ENCODE assay signal across 8 mouse cellular contexts in genomic region chr11:51615601-51616000, GRCm38 (mm10). TPM values are rescaled to one million over a fixed set of nuclear protein-coding genes. Genes with fewer than 3 reads are reported as not detected.
DNase-seq lines count a peak whose midpoint lies in the region; ATAC-seq lines count a peak whose summit lies in the region.

No protein-coding gene starts in this region.

- peak; percentile 66 for ATAC-seq in granulocyte monocyte progenitor cell, adult 5-6 weeks (replicated peaks; ENCODE audit: poor library complexity, severe bottlenecking)
- ATAC-seq in intestine, embryonic 16.5 days, result peak; percentile 85
- ATAC-seq in neural tube, embryonic 13.5 days (ENCODE audit: low read depth), result 0 out of 2 replicates have a peak, but pooled peaks have one; percentile 11

- peaks cover 19% of the 10 kb centered on the region for H3K4me1 ChIP-seq in intestine, embryonic 16.5 days (ENCODE audit: control insufficient read depth, insufficient read depth, low read length)
- H3K4me1 ChIP-seq in neural tube, embryonic 13.5 days (replicated peaks), result peaks cover 22% of the 10 kb centered on the region

- peak overlapping the region; percentile 74 for H3K4me2 ChIP-seq in intestine, embryonic 16.5 days (ENCODE audit: low read depth, low read length)
- peak overlapping the region; percentile 60 for H3K4me2 ChIP-seq in neural tube, embryonic 13.5 days

- no peaks in the 10 kb centered on the region for H3K27me3 ChIP-seq in intestine, embryonic 16.5 days (replicated peaks; ENCODE audit: control insufficient read depth, insufficient read depth, low read length)
- no peaks in the 10 kb centered on the region for H3K27me3 ChIP-seq in neural tube, embryonic 13.5 days

- 2% methylated on average over 14 of the region's 14 CpGs for WGBS in intestine, embryonic 16.5 days
- WGBS in neural tube, embryonic 13.5 days, result 4% methylated on average over 14 of the region's 14 CpGs

- peak overlapping the region; percentile 96 for H3K27ac ChIP-seq in intestine, embryonic 16.5 days (ENCODE audit: low read length)
- H3K27ac ChIP-seq in neural tube, embryonic 13.5 days (replicated peaks), result no peak overlapping the region; the same call in 1 of the 2 replicates

- H3K36me3 ChIP-seq in intestine, embryonic 16.5 days (ENCODE audit: control insufficient read depth, insufficient read depth, low read length), result no peaks in the 10 kb centered on the region
- no peaks in the 10 kb centered on the region for H3K36me3 ChIP-seq in neural tube, embryonic 13.5 days

- H3K9ac ChIP-seq in intestine, embryonic 16.5 days (ENCODE audit: low read depth, low read length), result peak overlapping the region; percentile 78
- peak overlapping the region; percentile 69 for H3K9ac ChIP-seq in neural tube, embryonic 13.5 days

- H3K9me3 ChIP-seq in intestine, embryonic 16.5 days (ENCODE audit: control insufficient read depth, low read length), result no peaks in the 10 kb centered on the region
- no peaks in the 10 kb centered on the region for H3K9me3 ChIP-seq in neural tube, embryonic 13.5 days

- peak overlapping the region; percentile 49 for H3K4me3 ChIP-seq in intestine, embryonic 16.5 days (ENCODE audit: low read length)
- H3K4me3 ChIP-seq in neural tube, embryonic 13.5 days, result peak overlapping the region; percentile 31

- peak; percentile 58 to 60 for DNase-seq in right cerebral cortex, postnatal 10 days (ENCODE audit: low spot score in 2 of 2)
- DNase-seq in right cerebral cortex, postnatal 4 days, result no peak
- peak; percentile 82 for DNase-seq in embryo, embryonic 10 days (ENCODE audit: low spot score)
- peak; percentile 84 to 87 for DNase-seq in lung, adult 18-20 months
- DNase-seq in thymus, postnatal 14 days, result peak; percentile 75

RNA-seq across cellular contexts. Expression of gene Nhp2, which starts 3.9 kb away (rescaled TPM):
- total RNA-seq in granulocyte monocyte progenitor cell, adult 5-6 weeks (2014; fragmentation: Nextera tagmentation), result 194 and 203 TPM in 2 replicates
- 141 and 169 TPM in 2 replicates for total RNA-seq in granulocyte monocyte progenitor cell, adult 5-6 weeks (2017)
- 150 and 175 TPM in 2 replicates for polyA plus RNA-seq in intestine, embryonic 16.5 days (2015; fragmentation: Nextera tagmentation; extraction: Ambion mirVana)
- 96.4 and 106 TPM in 2 replicates for polyA plus RNA-seq in neural tube, embryonic 13.5 days (2015; fragmentation: Nextera tagmentation; extraction: Ambion mirVana)

RNA-seq across cellular contexts. Expression of gene Hnrnpab, which starts 9.0 kb away (rescaled TPM):
- 512 and 539 TPM in 2 replicates for total RNA-seq in granulocyte monocyte progenitor cell, adult 5-6 weeks (2014; fragmentation: Nextera tagmentation)
- total RNA-seq in granulocyte monocyte progenitor cell, adult 5-6 weeks (2017), result 838 and 956 TPM in 2 replicates
- polyA plus RNA-seq in intestine, embryonic 16.5 days (2015; fragmentation: Nextera tagmentation; extraction: Ambion mirVana), result 261 and 264 TPM in 2 replicates
- polyA plus RNA-seq in neural tube, embryonic 13.5 days (2015; fragmentation: Nextera tagmentation; extraction: Ambion mirVana), result 421 and 434 TPM in 2 replicates

RNA-seq across cellular contexts. Expression of gene Rmnd5b, which starts 20.1 kb away (rescaled TPM):
- 17.9 and 19.2 TPM in 2 replicates for total RNA-seq in granulocyte monocyte progenitor cell, adult 5-6 weeks (2014; fragmentation: Nextera tagmentation)
- 12.8 and 14.1 TPM in 2 replicates for total RNA-seq in granulocyte monocyte progenitor cell, adult 5-6 weeks (2017)
- polyA plus RNA-seq in intestine, embryonic 16.5 days (2015; fragmentation: Nextera tagmentation; extraction: Ambion mirVana), result 42.0 and 44.4 TPM in 2 replicates
- 71.8 and 74.5 TPM in 2 replicates for polyA plus RNA-seq in neural tube, embryonic 13.5 days (2015; fragmentation: Nextera tagmentation; extraction: Ambion mirVana)

RNA-seq across cellular contexts. Expression of gene Phykpl, which starts 31.0 kb away (rescaled TPM):
- 25.1 and 25.2 TPM in 2 replicates for total RNA-seq in granulocyte monocyte progenitor cell, adult 5-6 weeks (2014; fragmentation: Nextera tagmentation)
- total RNA-seq in granulocyte monocyte progenitor cell, adult 5-6 weeks (2017), result 11.0 and 13.4 TPM in 2 replicates
- polyA plus RNA-seq in intestine, embryonic 16.5 days (2015; fragmentation: Nextera tagmentation; extraction: Ambion mirVana), result 20.5 and 20.9 TPM in 2 replicates
- polyA plus RNA-seq in neural tube, embryonic 13.5 days (2015; fragmentation: Nextera tagmentation; extraction: Ambion mirVana), result 9.9 and 10.2 TPM in 2 replicates

RNA-seq across cellular contexts. Expression of gene N4bp3, which starts 35.0 kb away (rescaled TPM):
- 1.4 TPM in 1 of 2 replicates, not detected in the other for total RNA-seq in granulocyte monocyte progenitor cell, adult 5-6 weeks (2014; fragmentation: Nextera tagmentation)
- 1.5 and 2.6 TPM in 2 replicates for total RNA-seq in granulocyte monocyte progenitor cell, adult 5-6 weeks (2017)
- 16.1 and 17.0 TPM in 2 replicates for polyA plus RNA-seq in intestine, embryonic 16.5 days (2015; fragmentation: Nextera tagmentation; extraction: Ambion mirVana)
- polyA plus RNA-seq in neural tube, embryonic 13.5 days (2015; fragmentation: Nextera tagmentation; extraction: Ambion mirVana), result 14.1 and 15.2 TPM in 2 replicates

Comparison
In these comparisons a context has a peak if more than half of its experiments do, and no peak if none do; other contexts are left out.
1. ATAC-seq: peak in every context shown above with its lines; median percentile 85 in intestine, embryonic 16.5 days; 66 in granulocyte monocyte progenitor cell, adult 5-6 weeks; 11 in neural tube, embryonic 13.5 days.